Mouse (Mus musculus): Measurements from ENCODE around the gene Acvr1.

- TF ChIP-seq CTCF (IDR thresholded peaks at IDR 0.05; ENCODE audit: low read depth) (no peak), EP300 (optimal IDR thresholded peaks at IDR 0.05) (no peak)
Observed at GRCm38 (mm10) chr2:58485152-58485551, 81.8 kb downstream of the Acvr1 start.
